Mouse (Mus musculus) splenic B cell, adult 2 months (primary cell): Measurements from ENCODE around the gene Tlr2.

Source experiments
- DNase-seq: peaks from one replicate; pipeline ENCODE4 v3.0.0-alpha.2; 2011; ENCODE audit warnings: low read depth, low spot score
- H3K27me3 ChIP-seq: 2 replicates; pipeline ENCODE4 v1.6.1; 2012; ENCODE audit warnings: mild to moderate bottlenecking, low read length, moderate library complexity, mixed read lengths; ENCODE audit not compliant: control insufficient read depth, poor library complexity, insufficient read depth, severe bottlenecking
- H3K36me3 ChIP-seq: 2 replicates; pipeline ENCODE4 v1.6.1; 2012; ENCODE audit warnings: mild to moderate bottlenecking, low read length, moderate library complexity, mixed read lengths; ENCODE audit not compliant: control insufficient read depth, poor library complexity, insufficient read depth, severe bottlenecking

Tlr2 gene

GRCm38 (mm10) chr3:83859071-83859470 lies 17.5 kb upstream of the Tlr2 start:
- DNase-seq, result no peak
- no peaks in the 10 kb centered on the region for H3K36me3 ChIP-seq
- H3K27me3 ChIP-seq, result no peaks in the 10 kb centered on the region

DNA sequence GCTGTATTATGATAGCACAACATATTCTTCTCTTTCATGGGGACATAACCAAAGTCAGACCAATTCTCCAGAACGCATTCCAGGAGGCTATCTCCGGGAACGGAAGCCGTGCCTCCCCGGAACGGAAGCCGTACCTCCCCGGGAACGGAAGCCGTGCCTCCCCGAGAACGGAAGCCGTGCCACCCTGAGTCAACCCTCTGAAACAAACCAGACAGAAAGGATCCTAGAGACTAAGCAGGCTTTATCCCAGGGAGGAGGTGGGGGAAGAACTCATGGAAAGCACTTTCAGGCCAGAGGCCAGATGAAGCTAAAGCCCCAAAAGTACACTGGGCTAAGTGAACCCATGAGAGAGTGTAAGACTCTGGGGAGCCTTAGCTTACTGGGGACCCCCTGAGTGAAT lies 16.1 kb upstream of the Tlr2 start:
- Histone ChIP-seq H3K27me3 (no peaks in the 10 kb centered on the region), H3K36me3 (no peaks in the 10 kb centered on the region)
- DNase-seq, result no peak

DNA sequence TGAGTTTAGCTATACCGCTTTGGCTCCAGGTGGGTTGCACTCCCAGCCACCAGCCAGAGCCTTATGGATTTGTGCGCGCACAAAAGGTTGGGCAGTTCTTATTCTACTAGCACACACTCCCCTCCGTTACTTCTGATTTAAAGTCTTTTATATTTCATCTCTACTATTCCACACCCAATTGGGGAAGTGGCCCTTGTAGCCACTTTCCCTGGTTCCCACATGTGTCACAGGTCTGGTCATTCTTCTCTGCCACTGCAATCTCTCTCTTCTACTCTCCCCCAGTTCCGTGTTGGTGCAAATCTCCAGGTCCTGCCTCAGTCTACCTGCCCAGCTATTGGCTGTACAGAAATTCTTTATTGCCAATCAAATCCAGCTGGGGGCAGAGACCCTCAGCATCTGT lies 14.1 kb upstream of the Tlr2 start:
- Histone ChIP-seq H3K36me3 (no peaks in the 10 kb centered on the region), H3K27me3 (no peaks in the 10 kb centered on the region)
- DNase-seq, result no peak

DNA sequence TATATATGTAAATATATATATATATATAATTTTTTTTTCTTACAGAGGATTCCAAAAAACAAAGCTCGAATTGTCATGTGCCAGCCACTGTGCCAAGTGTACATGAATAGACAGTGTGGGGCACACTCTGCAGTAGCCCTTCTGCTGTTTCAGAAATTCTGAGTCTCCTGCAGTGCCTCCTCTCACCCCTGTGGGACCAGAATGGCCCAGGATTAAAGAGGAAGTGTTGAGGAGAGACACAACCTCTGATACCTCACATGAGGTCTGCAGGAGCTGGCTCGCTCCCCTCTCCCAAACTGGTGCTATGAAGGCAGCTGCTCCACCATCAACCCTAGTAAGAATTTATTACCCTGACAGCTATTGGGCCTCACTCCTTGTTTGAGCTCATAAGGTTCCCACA lies 7.8 kb upstream of the Tlr2 start:
- Histone ChIP-seq H3K36me3 (no peaks in the 10 kb centered on the region), H3K27me3 (no peaks in the 10 kb centered on the region)
- DNase-seq, result no peak

- Histone ChIP-seq H3K27me3 (no peaks in the 10 kb centered on the region; the same call in none of the 2 replicates), H3K36me3 (no peaks in the 10 kb centered on the region)
- DNase-seq, result no peak
Measured at GRCm38 (mm10) chr3:83844766-83845520, 3.4 kb upstream of the Tlr2 start.

DNA sequence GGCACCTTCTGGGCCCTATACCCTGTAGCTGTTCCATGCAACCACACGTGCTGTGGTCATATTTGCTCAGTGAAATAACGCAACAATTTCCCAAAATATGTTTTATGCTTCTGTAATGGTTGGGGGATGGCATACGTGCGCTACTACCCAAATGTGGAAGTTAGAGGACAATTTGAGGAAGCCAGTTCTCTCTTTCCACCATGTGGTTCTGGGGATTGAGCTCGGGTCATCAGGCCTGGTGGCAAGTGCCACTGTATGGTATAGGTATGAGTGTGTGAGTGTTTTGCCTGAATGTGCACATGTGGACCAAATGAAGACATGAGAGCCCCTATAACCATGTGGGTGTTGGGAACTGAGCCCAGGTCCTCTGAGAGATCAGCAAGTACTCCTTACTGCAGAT lies 2.1 kb downstream of the Tlr2 start:
- Histone ChIP-seq H3K27me3 (no peaks in the 10 kb centered on the region; the same call in none of the 2 replicates), H3K36me3 (no peaks in the 10 kb centered on the region)
- peak; percentile 18 for DNase-seq

GRCm38 (mm10) chr3:83836685-83837084 lies 4.9 kb downstream of the Tlr2 start:
- no peaks in the 10 kb centered on the region; the same call in 1 of the 2 replicates for H3K27me3 ChIP-seq
- H3K36me3 ChIP-seq, result no peaks in the 10 kb centered on the region
- DNase-seq, result no peak

- Histone ChIP-seq H3K36me3 (no peaks in the 10 kb centered on the region), H3K27me3 (no peaks in the 10 kb centered on the region)
- no peak for DNase-seq
Measured at GRCm38 (mm10) chr3:83828145-83828611, 13.4 kb downstream of the Tlr2 start.

DNA sequence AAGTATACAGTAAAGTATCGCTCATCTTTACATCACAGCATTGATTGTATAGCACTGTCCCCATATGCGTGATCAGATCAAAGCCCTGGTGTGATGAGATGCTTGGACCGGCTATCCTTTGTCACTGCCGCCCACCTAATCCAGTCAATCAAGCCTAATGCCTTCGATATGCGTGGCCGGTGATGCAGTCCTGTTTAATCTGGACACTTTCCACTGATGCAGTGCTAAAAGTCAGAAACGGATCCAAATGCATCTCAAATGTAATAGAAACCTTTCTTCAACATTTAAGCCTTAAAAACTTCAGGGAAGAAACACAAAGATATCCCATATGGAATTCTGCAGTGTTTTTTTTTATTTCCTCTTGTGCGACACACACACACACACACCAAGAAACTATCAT lies 13.9 kb downstream of the Tlr2 start:
- no peaks in the 10 kb centered on the region for H3K27me3 ChIP-seq
- H3K36me3 ChIP-seq, result no peaks in the 10 kb centered on the region
- no peak for DNase-seq

GRCm38 (mm10) chr3:83823774-83824173 lies 17.8 kb downstream of the Tlr2 start:
- no peak for DNase-seq
- Histone ChIP-seq H3K36me3 (no peaks in the 10 kb centered on the region), H3K27me3 (no peaks in the 10 kb centered on the region)

GRCm38 (mm10) chr3:83816372-83816925 lies 25.1 kb downstream of the Tlr2 start:
- no peak for DNase-seq
- Histone ChIP-seq H3K36me3 (no peaks in the 10 kb centered on the region), H3K27me3 (no peaks in the 10 kb centered on the region)

GRCm38 (mm10) chr3:83812863-83813262 lies 28.7 kb downstream of the Tlr2 start:
- no peak for DNase-seq
- H3K27me3 ChIP-seq, result no peaks in the 10 kb centered on the region
- no peaks in the 10 kb centered on the region for H3K36me3 ChIP-seq

- peak; percentile 69 for DNase-seq
- Histone ChIP-seq H3K27me3 (no peaks in the 10 kb centered on the region), H3K36me3 (no peaks in the 10 kb centered on the region)
Measured at GRCm38 (mm10) chr3:83811987-83812386, 29.6 kb downstream of the Tlr2 start.

- DNase-seq, result no peak
- no peaks in the 10 kb centered on the region for H3K27me3 ChIP-seq
- H3K36me3 ChIP-seq, result no peaks in the 10 kb centered on the region
Measured at GRCm38 (mm10) chr3:83808483-83808882, 33.1 kb downstream of the Tlr2 start.

- H3K27me3 ChIP-seq, result no peaks in the 10 kb centered on the region
- DNase-seq, result peak; percentile 39
- no peaks in the 10 kb centered on the region for H3K36me3 ChIP-seq
Measured at GRCm38 (mm10) chr3:83801649-83802155, 39.9 kb downstream of the Tlr2 start.
